Mouse (Mus musculus) forebrain, embryonic 11.5 days (tissue): ENCODE measurements around the gene Ids. TPM values are rescaled to one million over a fixed set of nuclear protein-coding genes. Genes with fewer than 3 reads are reported as not detected.
"Not testable (repeated sequence)": the region's sequence is repeated elsewhere in the genome, so short reads cannot be mapped to it uniquely, and the experiment has no call there.

Source experiments
- ATAC-seq: fragments of 200-750 bp; cut with Nextera tagmentation; replicated peaks from 2 replicates; pipeline ENCODE4 v1.8.0; 2017; ENCODE audit warnings: moderate TSS enrichment; ENCODE audit not compliant: low FRiP score
- DNase-seq: peaks from one replicate; pipeline ENCODE4 v3.0.0-alpha.2; 2017; ENCODE audit warnings: low spot score
- H3K27ac ChIP-seq: fragments of 300-500 bp; sonication (generic); 2 replicates; pipeline ENCODE4 v1.5.1; 2014; ENCODE audit warnings: low read depth, low read length
- H3K27me3 ChIP-seq: fragments of 300-500 bp; sonication (generic); 2 replicates; pipeline ENCODE4 v1.6.1; 2014; ENCODE audit warnings: mild to moderate bottlenecking, low read length, mixed read lengths; ENCODE audit not compliant: control insufficient read depth, insufficient read depth
- H3K36me3 ChIP-seq: fragments of 300-500 bp; sonication (generic); 2 replicates; pipeline ENCODE4 v1.6.1; 2014; ENCODE audit warnings: mild to moderate bottlenecking, low read length, moderate library complexity, mixed read lengths; ENCODE audit not compliant: control insufficient read depth, insufficient read depth
- H3K4me1 ChIP-seq: fragments of 300-500 bp; sonication (generic); replicated peaks from 2 replicates; pipeline ENCODE4 v1.6.1; 2014; ENCODE audit warnings: low read length, mixed read lengths; ENCODE audit not compliant: control insufficient read depth, insufficient read depth
- H3K4me2 ChIP-seq: fragments of 300-500 bp; sonication (generic); 2 replicates; pipeline ENCODE4 v1.6.1; 2014; ENCODE audit warnings: low read depth, mild to moderate bottlenecking, low read length, moderate library complexity, mixed read lengths; ENCODE audit not compliant: severe bottlenecking
- H3K4me3 ChIP-seq: fragments of 300-500 bp; sonication (generic); 2 replicates; pipeline ENCODE4 v1.5.1; 2014; ENCODE audit warnings: low read depth, low read length
- H3K9ac ChIP-seq: fragments of 300-500 bp; sonication (generic); 2 replicates; pipeline ENCODE4 v1.6.1; 2014; ENCODE audit warnings: low read length
- H3K9me3 ChIP-seq: fragments of 300-500 bp; sonication (generic); 2 replicates; pipeline ENCODE4 v1.6.1; 2016; ENCODE audit warnings: low read length, mixed read lengths; ENCODE audit not compliant: control insufficient read depth
- WGBS: fragments of 180-500 bp; shearing (Covaris S2); extraction: QIAGEN DNeasy Blood & Tissue Kit; methylation state at CpG from one replicate; pipeline ENCODE4 v1.1.7; 2014; 5-methylcytosine and 5-hydroxymethylcytosine counted together
- polyA plus RNA-seq: library from polyadenylated mRNA; unstranded; fragments of >200 nt; fragmentation: Nextera tagmentation; extraction: Ambion mirVana; gene quantifications from 2 replicates; pipeline ENCODE4 v1.2.1, GENCODE M21; 2014

The Ids gene
- 2.6 and 2.7 TPM in 2 replicates for polyA plus RNA-seq

- H3K4me3 ChIP-seq = peak within 1 kb of the TSS; percentile 45
- no peaks in the 10 kb centered on the region for H3K4me1 ChIP-seq
- H3K27me3 ChIP-seq = no peaks in the 10 kb centered on the region
- peak within 1 kb of the TSS; percentile 54 for H3K9ac ChIP-seq
- ATAC-seq (peak; percentile 97), DNase-seq (peak; percentile 88)
- H3K4me2 ChIP-seq = peak within 1 kb of the TSS; percentile 44
- no peaks in the 10 kb centered on the region for H3K9me3 ChIP-seq
- 21% methylated on average over 38 of the region's 45 CpGs for WGBS
- H3K27ac ChIP-seq = no peak within 1 kb of the TSS
- no peaks in the 10 kb centered on the region for H3K36me3 ChIP-seq
Observed at GRCm38 (mm10) chrX:70364661-70365613, at the start of gene Ids. Ids (minus strand) TSS chrX:70365084.

- H3K36me3 ChIP-seq, H3K9me3 ChIP-seq, H3K4me3 ChIP-seq, H3K4me2 ChIP-seq, DNase-seq, H3K9ac ChIP-seq, ATAC-seq, H3K27ac ChIP-seq, H3K27me3 ChIP-seq, H3K4me1 ChIP-seq: not testable (repeated sequence)
Observed at GRCm38 (mm10) chrX:70392636-70393035, 27.8 kb upstream of the Ids start.

DNA sequence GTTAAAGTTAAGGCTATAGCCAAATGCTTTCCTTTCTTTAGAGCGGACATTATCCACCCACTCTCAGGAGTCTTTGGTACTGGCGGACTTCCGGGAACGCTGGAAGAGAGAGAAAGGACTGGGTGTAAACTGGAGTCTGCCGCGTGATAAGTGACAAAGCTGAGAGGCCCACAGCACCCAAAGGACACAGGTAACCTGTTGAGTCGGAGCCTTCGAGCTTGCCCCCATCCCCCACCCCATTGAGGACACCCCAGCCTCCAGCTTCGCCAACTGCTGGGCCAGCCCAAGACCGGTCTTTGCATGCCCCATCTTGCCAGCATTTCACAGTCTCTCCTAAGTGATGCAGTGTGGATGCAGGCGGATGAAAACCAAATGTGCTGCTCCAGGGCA lies 21.1 kb upstream of the Ids start:
- H3K27me3 ChIP-seq = no peaks in the 10 kb centered on the region
- no peaks in the 10 kb centered on the region for H3K4me1 ChIP-seq
- H3K27ac ChIP-seq = no peak overlapping the region
- peak overlapping the region; percentile 44 for H3K4me2 ChIP-seq
- no peaks in the 10 kb centered on the region for H3K36me3 ChIP-seq
- WGBS = 19% methylated on average over 11 of the region's 11 CpGs
- peak overlapping the region; percentile 43 for H3K4me3 ChIP-seq
- peak; percentile 56 for ATAC-seq
- no peaks in the 10 kb centered on the region for H3K9me3 ChIP-seq
- peak; percentile 51 for DNase-seq
- H3K9ac ChIP-seq = peak overlapping the region; percentile 47

DNA sequence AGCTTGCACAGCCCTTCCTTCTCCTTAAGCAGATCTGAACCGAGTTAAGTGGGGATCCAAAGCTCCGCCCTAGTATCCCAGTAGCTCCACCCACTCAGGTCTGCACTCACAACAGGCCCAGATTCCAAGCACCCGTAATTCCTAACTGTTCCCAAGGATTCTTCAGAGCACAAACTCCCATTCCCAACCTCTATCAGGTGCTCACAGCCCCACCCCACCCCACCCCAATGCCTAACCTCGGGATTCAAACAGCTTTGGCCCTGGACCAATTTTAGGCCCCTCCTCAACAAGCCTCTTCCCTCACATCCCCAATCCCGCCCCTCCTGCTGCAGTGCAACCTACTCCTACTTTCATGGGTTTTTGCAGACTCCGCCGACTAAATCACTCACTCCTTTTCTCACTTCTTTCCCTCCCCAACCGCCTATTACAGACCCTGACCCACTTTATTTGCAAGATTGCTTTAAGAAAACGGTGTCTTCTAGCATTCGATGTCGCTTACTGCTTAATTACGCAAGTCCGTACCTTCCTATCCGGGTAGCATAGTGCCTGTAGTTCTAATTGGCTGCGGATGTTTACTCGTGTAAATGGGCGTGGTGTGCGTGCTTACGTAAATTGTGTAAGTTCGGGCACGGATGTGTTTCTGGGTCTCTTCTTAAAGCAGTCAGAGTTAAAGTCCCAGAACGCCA lies 20.5 kb upstream of the Ids start, which contains the start of gene 1110012L19Rik:
Gene 1110012L19Rik (plus strand): TSS at position 602 of the 686 bp plus-strand sequence.
- peak; percentile 62 for DNase-seq
- ATAC-seq = peak; percentile 94
- H3K9ac ChIP-seq = peak within 1 kb of the TSS; percentile 47
- H3K4me2 ChIP-seq = peak within 1 kb of the TSS; percentile 44
- H3K27me3 ChIP-seq = no peaks in the 10 kb centered on the region
- peak within 1 kb of the TSS; percentile 43 for H3K4me3 ChIP-seq
- no peak within 1 kb of the TSS for H3K27ac ChIP-seq
- no peaks in the 10 kb centered on the region for H3K9me3 ChIP-seq
- no peaks in the 10 kb centered on the region for H3K4me1 ChIP-seq
- WGBS = 28% methylated on average over 22 of the region's 22 CpGs
- H3K36me3 ChIP-seq = no peaks in the 10 kb centered on the region

DNA sequence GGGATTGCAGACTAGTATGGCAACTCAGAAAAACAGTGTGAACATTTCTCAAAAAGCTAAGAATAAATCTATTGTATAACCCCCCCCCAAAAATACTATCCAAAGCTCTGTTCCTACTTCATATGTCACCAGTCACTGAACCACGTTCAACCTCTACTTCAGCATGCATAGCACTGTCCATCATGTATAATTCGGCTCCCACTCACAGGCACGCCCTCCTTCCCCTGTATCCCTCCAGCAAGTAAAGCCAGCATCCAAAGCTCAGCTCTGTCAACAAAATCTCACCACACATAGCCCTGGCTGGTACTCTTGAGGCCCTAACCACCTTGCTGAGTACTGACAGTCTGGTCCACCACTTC lies 20.0 kb upstream of the Ids start:
- peak overlapping the region; percentile 36; the same call in 1 of the 2 replicates for H3K4me2 ChIP-seq
- no peaks in the 10 kb centered on the region for H3K27me3 ChIP-seq
- H3K27ac ChIP-seq = no peak overlapping the region
- peak; percentile 43; the same call in 1 of the 2 replicates for ATAC-seq
- H3K4me1 ChIP-seq = no peaks in the 10 kb centered on the region
- no peaks in the 10 kb centered on the region for H3K9me3 ChIP-seq
- no peaks in the 10 kb centered on the region for H3K36me3 ChIP-seq
- WGBS = 37% methylated on average over 3 of the region's 3 CpGs
- H3K4me3 ChIP-seq = peak overlapping the region; percentile 43
- no peak for DNase-seq
- no peak overlapping the region for H3K9ac ChIP-seq

DNA sequence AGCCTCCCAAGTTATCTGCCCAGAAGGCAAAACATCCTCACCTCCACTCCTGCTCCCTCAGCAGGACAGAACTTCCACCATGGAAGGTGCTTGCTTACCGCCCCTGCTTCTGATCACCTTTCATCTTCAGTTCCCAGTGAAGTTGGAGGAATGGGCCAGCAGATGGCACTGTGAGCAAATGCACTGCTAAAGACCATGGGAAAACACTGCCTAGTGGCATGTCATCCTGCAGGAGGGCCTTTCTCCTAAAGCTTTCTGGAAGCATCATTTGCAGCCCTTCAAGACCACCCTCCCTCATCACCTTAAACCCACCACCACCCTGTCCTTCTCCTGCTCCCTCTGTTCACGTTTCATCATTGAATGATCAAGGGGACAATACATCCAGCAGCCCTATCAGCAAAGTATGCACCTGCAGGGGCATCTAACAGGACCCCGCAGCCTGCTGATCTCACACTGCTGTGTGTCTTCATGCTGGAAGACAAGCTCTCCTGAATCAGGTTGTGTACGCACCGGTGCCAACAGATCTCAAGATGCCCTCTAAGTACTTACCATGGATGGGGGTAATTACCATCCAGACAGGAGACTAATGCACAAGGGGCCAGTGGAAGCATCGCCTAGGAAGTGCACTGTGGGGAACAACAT lies 9.7 kb upstream of the Ids start:
- WGBS = 63% methylated on average over 6 of the region's 6 CpGs
- not testable (repeated sequence) for DNase-seq

GRCm38 (mm10) chrX:70369758-70370157 lies 4.9 kb upstream of the Ids start:
- not testable (repeated sequence) for H3K9me3 ChIP-seq, H3K4me1 ChIP-seq, H3K4me2 ChIP-seq, H3K27ac ChIP-seq, H3K27me3 ChIP-seq, DNase-seq, H3K9ac ChIP-seq, ATAC-seq, H3K36me3 ChIP-seq, H3K4me3 ChIP-seq
- WGBS = 20% methylated on average over 1 of the region's 6 CpGs

More for the DNA sequence above, 9.7 kb upstream of the Ids start:
- 0 out of 2 replicates have a peak, but pooled peaks have one; percentile 24 for ATAC-seq
- H3K36me3 ChIP-seq, H3K9ac ChIP-seq, H3K27me3 ChIP-seq, H3K4me3 ChIP-seq, H3K27ac ChIP-seq, H3K4me1 ChIP-seq, H3K9me3 ChIP-seq, H3K4me2 ChIP-seq: not testable (repeated sequence)

DNA sequence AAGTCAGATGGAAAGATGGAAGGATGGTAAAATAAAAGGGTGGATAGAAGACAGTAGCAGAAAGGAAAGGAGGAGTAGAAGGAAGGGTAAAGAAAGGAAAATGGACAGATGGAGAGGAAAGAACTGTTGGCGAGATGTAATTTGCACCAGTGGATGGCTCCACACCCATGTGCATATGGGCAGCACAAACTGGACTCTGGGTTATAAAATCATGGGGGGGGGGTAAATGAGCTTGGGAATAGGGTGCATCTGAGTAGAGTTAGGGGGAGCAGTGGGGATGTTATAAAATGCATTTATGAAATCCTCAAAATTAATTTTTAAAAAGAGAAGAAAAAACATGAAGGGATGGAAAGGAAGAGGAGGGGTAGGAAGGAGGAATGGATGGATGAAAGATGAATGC lies 682 bp downstream of the Ids start:
- no peaks in the 10 kb centered on the region for H3K27me3 ChIP-seq
- H3K36me3 ChIP-seq = no peaks in the 10 kb centered on the region
- H3K27ac ChIP-seq = no peak overlapping the region
- H3K4me3 ChIP-seq = peak overlapping the region; percentile 45
- DNase-seq = no peak
- peak overlapping the region; percentile 44; the same call in 1 of the 2 replicates for H3K4me2 ChIP-seq
- H3K4me1 ChIP-seq = no peaks in the 10 kb centered on the region
- peak overlapping the region; percentile 54 for H3K9ac ChIP-seq
- 64% methylated on average over 1 of the region's 1 CpGs for WGBS
- ATAC-seq = no peak
- no peaks in the 10 kb centered on the region for H3K9me3 ChIP-seq
